In the genomic region with DNA sequence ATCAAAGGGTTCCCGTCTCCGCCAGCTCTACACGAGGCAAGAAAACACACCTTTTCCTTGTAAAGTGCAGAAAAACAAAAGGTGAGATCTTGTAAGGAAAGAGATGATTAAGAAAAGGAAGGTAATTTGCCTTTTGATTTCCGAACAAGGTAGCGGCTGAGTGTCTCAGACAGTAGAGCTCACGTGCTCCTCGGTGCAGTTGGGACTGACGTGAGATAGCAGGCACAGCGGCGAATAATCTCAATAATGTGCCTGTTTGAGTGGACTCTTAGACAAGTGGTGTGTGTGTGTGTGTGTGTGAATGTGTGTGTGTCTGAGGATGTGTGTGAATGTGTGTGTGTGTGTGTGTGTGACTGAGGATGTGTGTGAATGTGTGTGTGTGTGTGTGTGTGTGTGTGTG, we compare ENCODE assay signal across 22 mouse cellular contexts. TPM values are rescaled to one million over a fixed set of nuclear protein-coding genes. Genes with fewer than 3 reads are reported as not detected.
DNase-seq lines count a peak whose midpoint lies in the region; ATAC-seq and TF ChIP-seq lines count a peak whose summit lies in the region.
"Had no signal": no experiment of that assay in that cellular context is flagged by ENCODE, and none has a peak within 500 bp of the region (broad histone marks: within the 10 kb centered on the region; RNA-seq: fewer than 3 reads in every experiment).

No protein-coding gene starts in this region.

- H3K4me2 ChIP-seq in forebrain, postnatal 0 days (ENCODE audit: low read depth), result no peak overlapping the region
- no peak overlapping the region for H3K4me2 ChIP-seq in forebrain, embryonic 11.5 days (ENCODE audit: low read depth, low read length, severe bottlenecking)
- 0 out of 2 replicates have a peak overlapping the region, but pooled peaks have one; percentile 19 for H3K4me2 ChIP-seq in heart, embryonic 14.5 days (ENCODE audit: low read length)
- H3K4me2 ChIP-seq in midbrain, embryonic 11.5 days, result no peak overlapping the region
- no peak overlapping the region for H3K4me2 ChIP-seq in midbrain, embryonic 16.5 days (ENCODE audit: low read length)
- H3K4me2 ChIP-seq: heart, embryonic 15.5 days; hindbrain, embryonic 14.5 days had no signal

- no peaks in the 10 kb centered on the region for H3K36me3 ChIP-seq in forebrain, postnatal 0 days (ENCODE audit: insufficient read depth)
- no peaks in the 10 kb centered on the region for H3K36me3 ChIP-seq in forebrain, embryonic 11.5 days (ENCODE audit: control insufficient read depth, insufficient read depth, low read length)
- H3K36me3 ChIP-seq in heart, embryonic 14.5 days (ENCODE audit: control insufficient read depth, insufficient read depth, low read length), result no peaks in the 10 kb centered on the region
- no peaks in the 10 kb centered on the region for H3K36me3 ChIP-seq in heart, embryonic 10.5 days
- H3K36me3 ChIP-seq in midbrain, embryonic 11.5 days (ENCODE audit: control insufficient read depth, insufficient read depth, low read length), result no peaks in the 10 kb centered on the region
- H3K36me3 ChIP-seq in midbrain, embryonic 16.5 days (ENCODE audit: control insufficient read depth, insufficient read depth, low read length), result no peaks in the 10 kb centered on the region
- H3K36me3 ChIP-seq: forebrain, embryonic 10.5 days; heart, embryonic 15.5 days had no signal

- no peak for TF ChIP-seq CTCF in forebrain, postnatal 0 days (IDR thresholded peaks at IDR 0.05; ENCODE audit: low read depth)

- no peaks in the 10 kb centered on the region for H3K9me3 ChIP-seq in forebrain, postnatal 0 days (ENCODE audit: low read length)
- no peaks in the 10 kb centered on the region for H3K9me3 ChIP-seq in forebrain, embryonic 11.5 days (ENCODE audit: control insufficient read depth, low read length)
- H3K9me3 ChIP-seq in heart, embryonic 14.5 days (ENCODE audit: control insufficient read depth, low read length), result no peaks in the 10 kb centered on the region
- no peaks in the 10 kb centered on the region for H3K9me3 ChIP-seq in heart, embryonic 10.5 days
- no peaks in the 10 kb centered on the region for H3K9me3 ChIP-seq in midbrain, embryonic 11.5 days (ENCODE audit: control insufficient read depth, low read length)
- H3K9me3 ChIP-seq in midbrain, embryonic 16.5 days (replicated peaks; ENCODE audit: control insufficient read depth, low read length, poor library complexity, severe bottlenecking), result no peaks in the 10 kb centered on the region
- H3K9me3 ChIP-seq: forebrain, embryonic 10.5 days; heart, embryonic 15.5 days had no signal

- peaks cover 6% of the 10 kb centered on the region; the same call in 1 of the 2 replicates for H3K4me1 ChIP-seq in forebrain, postnatal 0 days (ENCODE audit: insufficient read depth)
- H3K4me1 ChIP-seq in forebrain, embryonic 11.5 days (replicated peaks; ENCODE audit: control insufficient read depth, insufficient read depth, low read length), result peaks cover 4% of the 10 kb centered on the region; the same call in 1 of the 2 replicates
- peaks cover 7 to 8% of the 10 kb centered on the region in 2 experiments for H3K4me1 ChIP-seq in heart, embryonic 14.5 days (ENCODE audit: control insufficient read depth in 2 of 2, insufficient read depth in 2 of 2, low read length in 2 of 2)
- H3K4me1 ChIP-seq in heart, embryonic 10.5 days, result peaks cover 20% of the 10 kb centered on the region
- no peaks in the 10 kb centered on the region for H3K4me1 ChIP-seq in midbrain, embryonic 11.5 days (ENCODE audit: control insufficient read depth, insufficient read depth, low read length)
- peaks cover 7% of the 10 kb centered on the region for H3K4me1 ChIP-seq in midbrain, embryonic 16.5 days (ENCODE audit: control insufficient read depth, insufficient read depth, low read length)

- no peak overlapping the region for H3K9ac ChIP-seq in forebrain, postnatal 0 days
- H3K9ac ChIP-seq in forebrain, embryonic 11.5 days (ENCODE audit: low read length), result no peak overlapping the region
- no peak overlapping the region for H3K9ac ChIP-seq in heart, embryonic 14.5 days (ENCODE audit: low read length)
- no peak overlapping the region for H3K9ac ChIP-seq in midbrain, embryonic 11.5 days (ENCODE audit: low read length)
- H3K9ac ChIP-seq in midbrain, embryonic 16.5 days (ENCODE audit: low read depth, low read length), result no peak overlapping the region
- H3K9ac ChIP-seq: heart, embryonic 15.5 days; hindbrain, embryonic 14.5 days had no signal

- no peak overlapping the region for H3K27ac ChIP-seq in forebrain, postnatal 0 days (ENCODE audit: low read depth, low read length)
- no peak overlapping the region for H3K27ac ChIP-seq in forebrain, embryonic 11.5 days (ENCODE audit: low read depth, low read length)
- H3K27ac ChIP-seq in heart, embryonic 14.5 days (replicated peaks in 1 of 2; ENCODE audit: control insufficient read depth in 1 of 2, insufficient read depth in 1 of 2, low read depth in 2 of 2, low read length in 2 of 2), result no peak overlapping the region
- no peak overlapping the region for H3K27ac ChIP-seq in heart, embryonic 10.5 days
- H3K27ac ChIP-seq in midbrain, embryonic 11.5 days (ENCODE audit: low read depth, low read length), result no peak overlapping the region
- H3K27ac ChIP-seq in midbrain, embryonic 16.5 days (ENCODE audit: low read length), result no peak overlapping the region
- H3K27ac ChIP-seq: heart, embryonic 15.5 days; hindbrain, embryonic 14.5 days; hindbrain, postnatal 0 days had no signal

- ATAC-seq in forebrain, postnatal 0 days, result 0 out of 2 replicates have a peak, but pooled peaks have one; percentile 32
- no peak for ATAC-seq in forebrain, embryonic 11.5 days (replicated peaks; ENCODE audit: low FRiP score)
- no peak for ATAC-seq in heart, embryonic 14.5 days (ENCODE audit: insufficient number of reproducible peaks, insufficient read depth, low FRiP score, low read depth)
- no peak for ATAC-seq in midbrain, embryonic 11.5 days (ENCODE audit: low FRiP score)
- no peak for ATAC-seq in midbrain, embryonic 16.5 days
- ATAC-seq: activated CD4-positive, CD25-positive, alpha-beta regulatory T cell, adult 4 months; forebrain, embryonic 14.5 days; hindbrain, postnatal 0 days; inflammation-experienced regulatory T-cells, adult 6 months; intestine, embryonic 16.5 days had no signal

- no peaks in the 10 kb centered on the region for H3K27me3 ChIP-seq in forebrain, postnatal 0 days (ENCODE audit: insufficient read depth, low read length)
- H3K27me3 ChIP-seq in forebrain, embryonic 11.5 days (ENCODE audit: control insufficient read depth, insufficient read depth, low read length), result peaks cover 9% of the 10 kb centered on the region; the same call in 1 of the 2 replicates
- peaks cover 10% of the 10 kb centered on the region for H3K27me3 ChIP-seq in heart, embryonic 14.5 days (ENCODE audit: control insufficient read depth, insufficient read depth, low read length)
- peaks cover 67% of the 10 kb centered on the region for H3K27me3 ChIP-seq in heart, embryonic 10.5 days (ENCODE audit: insufficient read depth, poor library complexity, severe bottlenecking)
- peaks cover 7% of the 10 kb centered on the region; the same call in 1 of the 2 replicates for H3K27me3 ChIP-seq in midbrain, embryonic 11.5 days (ENCODE audit: control insufficient read depth, insufficient read depth, low read length)
- no peaks in the 10 kb centered on the region; the same call in 1 of the 2 replicates for H3K27me3 ChIP-seq in midbrain, embryonic 16.5 days (ENCODE audit: control insufficient read depth, insufficient read depth, low read depth, low read length)

- no peak for DNase-seq in forebrain, postnatal 0 days
- DNase-seq in forebrain, embryonic 11.5 days (ENCODE audit: low spot score), result no peak
- no peak for DNase-seq in heart, embryonic 10.5 days (ENCODE audit: low spot score)
- DNase-seq in midbrain, embryonic 11.5 days (ENCODE audit: low spot score, missing footprints), result peak; percentile 82
- DNase-seq: adrenal gland, adult 8-10 months; adrenal gland, postnatal 25 days; cerebellum, adult 18-20 months; cerebellum, adult 9-10 months; cerebellum, postnatal 14 days; gastrocnemius, postnatal 25 days; heart, postnatal 4 days; kidney, adult 18-20 months had no signal

- WGBS in forebrain, postnatal 0 days, result 70% methylated on average over 10 of the region's 10 CpGs
- WGBS in forebrain, embryonic 11.5 days, result 77% methylated on average over 10 of the region's 10 CpGs
- 25% methylated on average over 10 of the region's 10 CpGs for WGBS in heart, embryonic 14.5 days
- WGBS in heart, embryonic 10.5 days, result 43% methylated on average over 10 of the region's 10 CpGs
- 81% methylated on average over 10 of the region's 10 CpGs for WGBS in midbrain, embryonic 11.5 days
- 56% methylated on average over 10 of the region's 10 CpGs for WGBS in midbrain, embryonic 16.5 days

- H3K4me3 ChIP-seq in forebrain, postnatal 0 days (ENCODE audit: low read depth, low read length), result no peak overlapping the region
- H3K4me3 ChIP-seq in forebrain, embryonic 11.5 days (ENCODE audit: low read depth, low read length), result no peak overlapping the region
- no peak overlapping the region for H3K4me3 ChIP-seq in heart, embryonic 14.5 days (ENCODE audit: control insufficient read depth in 1 of 2, insufficient read depth in 1 of 2, low read depth in 1 of 2, low read length in 2 of 2)
- no peak overlapping the region for H3K4me3 ChIP-seq in heart, embryonic 10.5 days
- no peak overlapping the region for H3K4me3 ChIP-seq in midbrain, embryonic 11.5 days (ENCODE audit: low read depth, low read length)
- H3K4me3 ChIP-seq in midbrain, embryonic 16.5 days (ENCODE audit: low read depth, low read length), result no peak overlapping the region
- H3K4me3 ChIP-seq: heart, embryonic 15.5 days had no signal

RNA-seq across cellular contexts. Expression of a gene that starts 46.2 kb away (rescaled TPM):
- 10.8 and 17.7 TPM in 2 replicates for total RNA-seq in forebrain, postnatal 0 days (2014; rRNA removed)
- polyA plus RNA-seq in forebrain, postnatal 0 days (2015; fragmentation: Nextera tagmentation; extraction: Ambion mirVana), result 113 and 282 TPM in 2 replicates
- 146 and 150 TPM in 2 replicates for polyA plus RNA-seq in forebrain, embryonic 11.5 days (2014; fragmentation: Nextera tagmentation; extraction: Ambion mirVana)
- polyA plus RNA-seq in heart, embryonic 14.5 days (2014; fragmentation: Nextera tagmentation; extraction: Ambion mirVana), result 56.7 and 58.0 TPM in 2 replicates
- polyA plus RNA-seq in heart, embryonic 10.5 days (2016; fragmentation: Nextera tagmentation; extraction: Ambion mirVana), result 53.2 and 61.8 TPM in 2 replicates
- polyA plus RNA-seq in midbrain, embryonic 11.5 days (2014; fragmentation: Nextera tagmentation; extraction: Ambion mirVana), result 379 and 401 TPM in 2 replicates
- polyA plus RNA-seq in midbrain, embryonic 16.5 days (2015; fragmentation: Nextera tagmentation; extraction: Ambion mirVana), result 824 and 1,080 TPM in 2 replicates
